Mouse (Mus musculus): ENCODE results near the gene Olfr126. TPM values are rescaled to one million over a fixed set of nuclear protein-coding genes. Genes with fewer than 3 reads are reported as not detected.

Olfr126 gene
- polyA plus RNA-seq (2012; rRNA removed) (not detected in 2 replicates), polyA plus RNA-seq (2014; fragmentation: Nextera tagmentation; extraction: Ambion mirVana) (not detected in 2 replicates)

- no peak within 1 kb of the TSS for H3K27ac ChIP-seq (replicated peaks; ENCODE audit: low read depth, low read length)
- no peaks in the 10 kb centered on the region for H3K36me3 ChIP-seq (ENCODE audit: control insufficient read depth, insufficient read depth, low read length)
- no peaks in the 10 kb centered on the region for H3K4me1 ChIP-seq (ENCODE audit: control insufficient read depth, insufficient read depth, low read length)
- DNase-seq (ENCODE audit: low spot score) (no peak), ATAC-seq (ENCODE audit: low FRiP score, low read depth) (no peak)
- no peaks in the 10 kb centered on the region for H3K27me3 ChIP-seq (ENCODE audit: control insufficient read depth, insufficient read depth, low read length)
- H3K9me3 ChIP-seq (ENCODE audit: control insufficient read depth, low read length) = no peaks in the 10 kb centered on the region
- no peak within 1 kb of the TSS for H3K9ac ChIP-seq (ENCODE audit: low read depth, low read length, severe bottlenecking)
- H3K4me3 ChIP-seq (replicated peaks; ENCODE audit: low read length) = no peak within 1 kb of the TSS
- no peak within 1 kb of the TSS for H3K4me2 ChIP-seq (replicated peaks; ENCODE audit: low read depth, low read length, severe bottlenecking)
- no peak for TF ChIP-seq POLR2A (IDR thresholded peaks at IDR 0.05; ENCODE audit: borderline replicate concordance, extremely low read depth, insufficient read depth, insufficient read length)
These were observed at the start of gene Olfr126 for GRCm38 (mm10) chr17:37847183-37847582. Gene Olfr126, plus strand, starts transcription at chr17:37847483.

- H3K9ac ChIP-seq (ENCODE audit: low read depth, low read length, severe bottlenecking) = no peak within 1 kb of the TSS
- no peak for TF ChIP-seq POLR2A (IDR thresholded peaks at IDR 0.05; ENCODE audit: borderline replicate concordance, extremely low read depth, insufficient read depth, insufficient read length)
- H3K9me3 ChIP-seq (ENCODE audit: control insufficient read depth, low read length) = no peaks in the 10 kb centered on the region
- whole genome bisulfite sequencing = 84% methylated on average over 3 of the region's 3 CpGs
- H3K4me2 ChIP-seq (replicated peaks; ENCODE audit: low read depth, low read length, severe bottlenecking) = no peak within 1 kb of the TSS
- no peaks in the 10 kb centered on the region for H3K4me1 ChIP-seq (ENCODE audit: control insufficient read depth, insufficient read depth, low read length)
- no peaks in the 10 kb centered on the region for H3K36me3 ChIP-seq (ENCODE audit: control insufficient read depth, insufficient read depth, low read length)
- ATAC-seq (ENCODE audit: low FRiP score, low read depth) = no peak
- H3K4me3 ChIP-seq (replicated peaks; ENCODE audit: low read length) = no peak within 1 kb of the TSS
- no peak within 1 kb of the TSS for H3K27ac ChIP-seq (replicated peaks; ENCODE audit: low read depth, low read length)
- H3K27me3 ChIP-seq (ENCODE audit: control insufficient read depth, insufficient read depth, low read length) = no peaks in the 10 kb centered on the region
- no peak for DNase-seq (ENCODE audit: low spot score)
These were observed 47.7 kb upstream of the Olfr126 start, which contains the start of gene Olfr124 for GRCm38 (mm10) chr17:37799588-37799987. Gene Olfr124, plus strand, starts transcription at chr17:37799888.

DNA sequence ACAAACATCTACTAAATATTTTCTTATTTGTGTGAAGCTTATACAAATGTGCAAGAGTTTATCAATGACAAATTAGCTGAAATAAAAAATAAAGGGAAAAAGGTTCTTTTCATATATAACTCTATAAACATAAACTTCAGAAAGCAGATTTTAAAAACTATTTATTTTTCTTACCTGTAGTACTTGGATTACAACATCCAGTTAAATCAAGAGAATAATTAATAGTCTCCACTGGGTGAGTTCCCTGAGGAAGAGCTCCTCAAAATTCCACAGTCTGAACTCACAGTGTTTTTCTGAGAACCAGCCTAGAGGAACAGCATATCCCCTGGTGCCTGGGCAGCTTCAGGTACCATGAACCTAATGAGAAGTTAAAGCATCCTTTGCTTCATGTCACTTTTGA, 14.6 kb upstream of the Olfr126 start, which contains the start of gene Olfr125:
Olfr125 (plus strand) TSS at position 301 of the 400 bp plus-strand sequence.
- Histone ChIP-seq H3K9me3 (ENCODE audit: control insufficient read depth, low read length) (no peaks in the 10 kb centered on the region), H3K36me3 (ENCODE audit: control insufficient read depth, insufficient read depth, low read length) (no peaks in the 10 kb centered on the region), H3K27me3 (ENCODE audit: control insufficient read depth, insufficient read depth, low read length) (no peaks in the 10 kb centered on the region), H3K4me2 (replicated peaks; ENCODE audit: low read depth, low read length, severe bottlenecking) (no peak within 1 kb of the TSS), H3K9ac (ENCODE audit: low read depth, low read length, severe bottlenecking) (no peak within 1 kb of the TSS), H3K4me1 (ENCODE audit: control insufficient read depth, insufficient read depth, low read length) (no peaks in the 10 kb centered on the region), H3K27ac (replicated peaks; ENCODE audit: low read depth, low read length) (no peak within 1 kb of the TSS), H3K4me3 (replicated peaks; ENCODE audit: low read length) (no peak within 1 kb of the TSS)
- DNase-seq (ENCODE audit: low spot score) (no peak), ATAC-seq (ENCODE audit: low FRiP score, low read depth) (no peak)
- no peak for TF ChIP-seq POLR2A (IDR thresholded peaks at IDR 0.05; ENCODE audit: borderline replicate concordance, extremely low read depth, insufficient read depth, insufficient read length)

DNA sequence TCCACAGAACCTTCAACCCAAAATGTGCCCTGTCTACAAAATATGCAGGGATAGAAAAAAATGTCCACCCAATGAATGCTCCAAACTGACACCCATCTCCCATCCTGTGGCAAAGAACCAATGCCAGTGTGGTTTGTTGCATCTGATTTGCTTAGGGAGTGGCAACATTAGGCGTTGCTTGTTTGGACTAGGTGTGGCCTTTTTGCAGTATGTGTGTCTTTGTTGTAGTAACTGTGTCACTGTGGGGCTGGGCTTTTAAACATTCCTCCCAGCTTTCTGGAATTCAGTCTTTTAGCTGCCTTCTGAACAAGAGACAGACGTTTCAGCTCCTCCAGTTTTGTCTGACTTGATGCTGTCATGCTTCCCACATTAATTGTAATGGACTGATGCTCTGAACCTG, 16.6 kb downstream of the Olfr126 start:
- no peak for TF ChIP-seq POLR2A (IDR thresholded peaks at IDR 0.05; ENCODE audit: borderline replicate concordance, extremely low read depth, insufficient read depth, insufficient read length)
- no peak overlapping the region for H3K4me2 ChIP-seq (replicated peaks; ENCODE audit: low read depth, low read length, severe bottlenecking)
- no peak overlapping the region for H3K4me3 ChIP-seq (replicated peaks; ENCODE audit: low read length)
- WGBS = 40% methylated on average over 2 of the region's 2 CpGs
- H3K27me3 ChIP-seq (ENCODE audit: control insufficient read depth, insufficient read depth, low read length) = no peaks in the 10 kb centered on the region
- no peaks in the 10 kb centered on the region for H3K4me1 ChIP-seq (ENCODE audit: control insufficient read depth, insufficient read depth, low read length)
- ATAC-seq (ENCODE audit: low FRiP score, low read depth) = no peak
- no peak for DNase-seq (ENCODE audit: low spot score)
- no peak overlapping the region for H3K9ac ChIP-seq (ENCODE audit: low read depth, low read length, severe bottlenecking)
- no peaks in the 10 kb centered on the region for H3K9me3 ChIP-seq (ENCODE audit: control insufficient read depth, low read length)
- H3K36me3 ChIP-seq (ENCODE audit: control insufficient read depth, insufficient read depth, low read length) = no peaks in the 10 kb centered on the region
- no peak overlapping the region for H3K27ac ChIP-seq (replicated peaks; ENCODE audit: low read depth, low read length)

DNA sequence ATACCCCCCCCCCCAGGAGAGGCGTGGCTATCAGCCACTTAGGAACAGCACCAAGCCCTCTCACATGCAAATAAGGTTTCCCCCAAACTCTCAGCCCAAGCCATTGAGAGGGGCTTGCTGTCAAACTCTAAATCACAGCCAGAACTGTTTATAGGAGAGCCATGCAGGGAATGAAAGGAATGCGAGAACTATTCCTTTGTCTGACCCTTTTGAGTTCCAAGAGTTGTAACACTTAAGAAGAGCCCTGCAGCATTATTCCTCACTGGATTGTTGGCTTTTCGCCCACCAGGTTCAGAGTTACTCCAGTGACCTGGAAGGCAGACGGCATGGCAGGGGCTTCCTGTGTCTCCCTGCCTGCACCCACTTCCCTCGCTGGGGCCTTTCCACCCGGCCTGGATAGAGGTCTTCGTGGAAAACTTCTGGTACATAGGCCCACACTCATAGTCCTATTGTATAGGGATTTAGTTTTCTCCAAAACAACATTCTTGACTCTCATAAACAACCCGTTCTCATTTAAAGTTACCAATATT, 22.5 kb downstream of the Olfr126 start:
- no peak for ATAC-seq (ENCODE audit: low FRiP score, low read depth)
- Histone ChIP-seq H3K9me3 (ENCODE audit: control insufficient read depth, low read length) (no peaks in the 10 kb centered on the region), H3K27ac (replicated peaks; ENCODE audit: low read depth, low read length) (no peak overlapping the region), H3K4me3 (replicated peaks; ENCODE audit: low read length) (no peak overlapping the region), H3K36me3 (ENCODE audit: control insufficient read depth, insufficient read depth, low read length) (no peaks in the 10 kb centered on the region), H3K4me1 (ENCODE audit: control insufficient read depth, insufficient read depth, low read length) (no peaks in the 10 kb centered on the region), H3K27me3 (ENCODE audit: control insufficient read depth, insufficient read depth, low read length) (no peaks in the 10 kb centered on the region), H3K4me2 (replicated peaks; ENCODE audit: low read depth, low read length, severe bottlenecking) (no peak overlapping the region), H3K9ac (ENCODE audit: low read depth, low read length, severe bottlenecking) (no peak overlapping the region)
- no peak for DNase-seq (ENCODE audit: low spot score)
- no peak for TF ChIP-seq POLR2A (IDR thresholded peaks at IDR 0.05; ENCODE audit: borderline replicate concordance, extremely low read depth, insufficient read depth, insufficient read length)
- 27% methylated on average over 8 of the region's 8 CpGs for WGBS

All from limb, embryonic 14.5 days (tissue).